Mouse (Mus musculus): ENCODE results near the gene Ccdc167. TPM values are rescaled to one million over a fixed set of nuclear protein-coding genes. Genes with fewer than 3 reads are reported as not detected.

The Ccdc167 gene
- polyA plus RNA-seq, 1 experiment from 2014 or later, result 16.8 TPM

DNA sequence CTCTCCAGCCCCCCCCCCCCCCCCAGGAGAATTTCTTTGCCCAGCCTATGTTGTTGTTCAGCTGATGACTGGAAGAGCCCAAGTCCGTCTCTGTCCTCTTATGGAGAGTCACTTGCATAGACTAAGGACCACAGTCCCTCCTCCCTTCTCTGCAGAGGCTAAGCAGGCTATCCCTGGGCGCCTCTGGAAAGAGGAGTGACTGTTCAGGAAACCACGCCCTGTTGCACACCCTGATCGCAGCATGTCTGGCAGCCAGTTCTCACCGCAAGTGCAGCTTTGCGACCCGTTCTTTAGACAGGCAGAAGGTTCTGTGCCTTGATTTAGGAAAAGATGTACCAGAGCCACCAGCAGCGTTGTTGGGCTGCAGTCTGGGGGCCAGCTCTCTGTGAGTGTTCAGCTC is 78.9 kb downstream of the Ccdc167 start:
- Histone ChIP-seq H3K27me3 (ENCODE audit: insufficient read depth, poor library complexity, severe bottlenecking) (no peaks in the 10 kb centered on the region), H3K4me1 (replicated peaks) (no peaks in the 10 kb centered on the region), H3K36me3 (peaks cover 99% of the 10 kb centered on the region), H3K9me3 (no peaks in the 10 kb centered on the region), H3K27ac (no peak overlapping the region), H3K4me3 (no peak overlapping the region)
- WGBS, result 85% methylated on average over 8 of the region's 8 CpGs
- no peak for DNase-seq (ENCODE audit: low spot score)

DNA sequence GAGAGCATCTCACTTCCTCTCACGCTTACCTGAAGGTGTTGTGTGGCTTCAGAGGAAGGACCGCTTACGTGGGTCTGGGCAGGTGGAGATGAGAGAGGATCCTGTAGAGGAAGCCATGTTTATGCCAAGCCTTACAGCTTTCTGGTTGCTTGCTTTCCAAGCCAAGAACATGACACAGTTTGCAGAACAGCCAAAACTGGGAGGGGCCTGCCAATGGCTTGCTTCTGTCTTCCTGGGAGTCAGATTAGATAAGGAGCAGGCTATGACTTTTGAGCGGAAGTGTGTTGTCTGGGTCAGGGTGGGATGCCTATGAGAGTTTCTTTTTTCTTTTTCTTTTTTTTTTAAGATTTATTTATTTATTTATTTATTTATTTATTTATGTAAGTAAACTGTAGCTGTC is 79.5 kb downstream of the Ccdc167 start:
- peaks cover 99% of the 10 kb centered on the region for H3K36me3 ChIP-seq
- WGBS, result 92% methylated on average over 4 of the region's 4 CpGs
- H3K27ac ChIP-seq, result no peak overlapping the region
- H3K4me3 ChIP-seq, result no peak overlapping the region
- DNase-seq (ENCODE audit: low spot score), result no peak
- H3K4me1 ChIP-seq (replicated peaks), result no peaks in the 10 kb centered on the region
- H3K9me3 ChIP-seq, result no peaks in the 10 kb centered on the region
- no peaks in the 10 kb centered on the region for H3K27me3 ChIP-seq (ENCODE audit: insufficient read depth, poor library complexity, severe bottlenecking)

Other genes starting within 250 kb of the Ccdc167 start
- 25.0 and 30.5 TPM in 2 replicates for gene Pim1, start 226.3 kb downstream of the Ccdc167 start, polyA plus RNA-seq (2016; fragmentation: Nextera tagmentation; extraction: Ambion mirVana)
- gene Gm17657, start 167.4 kb downstream of the Ccdc167 start, polyA plus RNA-seq (2016; fragmentation: Nextera tagmentation; extraction: Ambion mirVana), result not detected in 2 replicates
- gene Tbc1d22b, start 167.3 kb downstream of the Ccdc167 start, polyA plus RNA-seq (2016; fragmentation: Nextera tagmentation; extraction: Ambion mirVana), result 20.5 and 21.3 TPM in 2 replicates
- 1.3 and 2.5 TPM in 2 replicates for gene Tmem217, start 164.7 kb downstream of the Ccdc167 start, polyA plus RNA-seq (2016; fragmentation: Nextera tagmentation; extraction: Ambion mirVana)
- 107 TPM in 2 replicates for gene Rnf8, start 102.3 kb downstream of the Ccdc167 start, polyA plus RNA-seq (2016; fragmentation: Nextera tagmentation; extraction: Ambion mirVana)
- gene Gm28043, start 102.2 kb downstream of the Ccdc167 start, polyA plus RNA-seq (2016; fragmentation: Nextera tagmentation; extraction: Ambion mirVana), result 2.8 and 3.3 TPM in 2 replicates
- gene Cmtr1, start 56.4 kb downstream of the Ccdc167 start, polyA plus RNA-seq (2016; fragmentation: Nextera tagmentation; extraction: Ambion mirVana), result 135 and 149 TPM in 2 replicates